Mouse (Mus musculus): Measurements from ENCODE around the gene Arhgap28.

Arhgap28 gene

DNA sequence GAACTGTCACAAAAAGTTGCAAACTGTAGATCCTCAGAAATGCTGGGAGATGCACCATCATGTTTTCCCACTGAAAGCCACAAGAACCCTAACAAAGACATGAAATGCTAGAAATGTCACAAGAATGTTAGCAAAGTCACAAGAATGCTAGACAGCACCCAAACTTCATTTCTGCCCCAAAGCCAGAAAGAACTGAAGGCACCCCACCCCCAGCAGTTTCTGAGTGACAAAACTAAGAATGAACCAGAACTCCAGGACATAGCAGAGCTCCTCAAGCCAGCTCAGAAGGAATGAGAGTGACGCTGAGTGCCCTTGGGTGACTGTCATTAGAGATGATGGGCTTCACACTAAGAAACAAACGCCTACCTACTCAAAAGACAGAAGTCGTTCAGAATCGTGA, 68.4 kb downstream of the Arhgap28 start:
- DNase-seq (ENCODE audit: low read depth): no peak

GRCm38 (mm10) chr17:67931396-67931795, 72.5 kb downstream of the Arhgap28 start:
- DNase-seq (ENCODE audit: low read depth): no peak

- DNase-seq (ENCODE audit: low read depth): no peak
Observed at GRCm38 (mm10) chr17:67930957-67931356, 73.0 kb downstream of the Arhgap28 start.

GRCm38 (mm10) chr17:67930467-67930866, 73.5 kb downstream of the Arhgap28 start:
- no peak for DNase-seq (ENCODE audit: low read depth)

- no peak for DNase-seq (ENCODE audit: low read depth)
Observed at GRCm38 (mm10) chr17:67928280-67928679, 75.6 kb downstream of the Arhgap28 start.

- DNase-seq (ENCODE audit: low read depth): no peak
Observed at GRCm38 (mm10) chr17:67927864-67928263, 76.1 kb downstream of the Arhgap28 start.

- DNase-seq (ENCODE audit: low read depth): no peak
Observed at GRCm38 (mm10) chr17:67919959-67920358, 84.0 kb downstream of the Arhgap28 start.

DNA sequence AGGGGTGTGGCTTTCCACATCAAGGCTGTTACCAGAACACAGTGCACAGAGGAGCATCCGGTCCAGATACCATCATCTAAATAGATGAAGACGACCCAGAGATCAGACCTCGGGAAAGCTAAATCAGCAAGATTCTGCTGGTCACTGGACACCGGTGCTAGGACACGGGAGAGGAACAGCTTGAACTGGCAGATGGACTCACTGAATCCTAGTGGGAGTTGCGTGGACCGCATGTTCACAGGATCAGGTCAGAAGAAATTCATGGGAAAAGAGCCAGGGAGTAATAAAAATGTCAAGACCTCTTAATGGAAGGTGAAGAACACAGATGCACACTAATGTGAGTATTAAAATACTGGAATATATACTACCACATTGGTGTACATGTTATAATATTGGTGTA, 85.7 kb downstream of the Arhgap28 start:
- DNase-seq (ENCODE audit: low read depth): no peak

- DNase-seq (ENCODE audit: low read depth): no peak
Observed at GRCm38 (mm10) chr17:67916901-67917300, 87.0 kb downstream of the Arhgap28 start.

DNA sequence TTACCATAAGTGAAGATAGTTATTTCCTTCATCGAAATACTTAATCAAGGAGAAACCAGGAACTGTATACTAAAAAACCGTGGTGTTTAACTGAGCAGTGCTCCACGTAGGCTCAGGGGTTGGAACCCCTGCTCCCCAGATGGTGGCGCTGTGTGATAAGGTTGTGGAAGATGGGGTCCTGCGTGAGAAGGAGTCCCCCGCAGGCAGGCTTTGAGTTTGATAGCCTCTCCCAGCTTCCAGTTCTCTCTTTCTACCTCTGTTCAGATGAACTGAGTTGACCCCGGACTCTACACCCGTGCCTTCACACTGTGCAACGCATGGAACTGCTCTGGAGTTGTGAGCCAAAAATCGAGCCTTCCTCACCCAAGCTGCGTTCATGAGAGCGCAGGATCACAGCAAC, 91.3 kb downstream of the Arhgap28 start:
- DNase-seq (ENCODE audit: low read depth): no peak

DNA sequence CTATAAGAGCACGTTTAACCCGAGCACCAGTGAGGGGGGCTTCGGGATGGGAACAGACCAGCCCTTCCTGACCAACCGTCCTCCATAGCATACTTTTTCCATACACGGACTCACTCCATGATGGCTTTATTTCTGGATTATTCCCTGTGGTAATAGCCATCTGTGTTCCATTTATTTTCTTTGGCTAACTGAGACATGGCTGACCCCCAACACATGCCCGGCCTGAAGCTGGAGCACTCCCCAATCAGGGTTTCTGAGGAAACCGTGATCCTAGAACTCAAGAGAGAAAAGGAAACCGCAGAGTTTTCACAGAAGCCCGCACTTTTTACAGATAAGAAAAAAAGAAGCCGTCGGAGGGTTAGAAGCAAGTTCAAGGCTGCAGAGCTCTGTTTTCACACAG, 91.9 kb downstream of the Arhgap28 start:
- DNase-seq (ENCODE audit: low read depth): no peak

DNA sequence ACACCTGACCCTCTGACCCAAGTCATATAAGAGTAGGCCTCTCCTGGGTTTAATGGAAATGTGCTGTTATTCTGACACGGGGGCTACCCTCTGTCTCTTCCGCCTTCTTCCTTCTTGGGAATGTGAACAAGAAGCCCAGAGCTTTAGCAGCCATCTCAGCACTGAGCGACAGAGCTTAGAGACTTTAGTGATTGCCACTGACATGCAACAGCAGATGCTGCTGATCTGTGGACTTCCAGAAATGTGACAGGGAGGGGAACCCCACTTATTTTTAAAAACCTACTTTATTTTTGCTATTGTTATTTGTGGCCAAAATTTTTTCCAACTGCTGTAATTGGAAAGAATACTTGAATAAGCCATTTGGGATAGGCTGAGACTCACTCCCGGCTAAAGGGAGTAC, 95.4 kb downstream of the Arhgap28 start:
- DNase-seq (ENCODE audit: low read depth): no peak

GRCm38 (mm10) chr17:67908137-67908536, 95.8 kb downstream of the Arhgap28 start:
- DNase-seq (ENCODE audit: low read depth): no peak

DNA sequence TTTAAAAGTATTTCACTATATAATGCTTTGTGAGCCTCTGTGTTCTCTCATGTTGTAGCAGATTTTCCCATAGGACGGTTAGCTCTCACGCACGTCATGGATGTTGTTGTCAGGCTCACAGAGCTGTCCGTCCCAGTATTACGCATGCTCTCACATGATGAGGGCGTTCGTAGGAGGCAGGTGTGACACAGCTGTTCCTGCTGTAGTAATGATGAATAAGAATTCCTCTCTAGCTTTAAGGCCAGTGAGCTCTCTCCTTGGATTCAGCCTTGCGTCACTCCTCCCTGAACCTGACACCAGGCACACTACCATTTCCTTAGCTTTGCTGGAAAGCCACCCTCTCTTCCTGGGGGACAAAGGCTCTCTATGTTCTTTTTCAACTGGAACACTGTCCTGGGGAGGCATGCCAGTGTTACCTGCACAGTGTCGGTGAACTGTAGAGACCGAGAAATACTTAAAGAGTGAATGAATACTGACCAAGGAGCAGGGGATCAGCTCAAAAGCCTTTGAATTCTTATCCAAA, 96.3 kb downstream of the Arhgap28 start:
- no peak for DNase-seq (ENCODE audit: low read depth)

GRCm38 (mm10) chr17:67906236-67906635, 97.7 kb downstream of the Arhgap28 start:
- DNase-seq (ENCODE audit: low read depth): no peak

DNA sequence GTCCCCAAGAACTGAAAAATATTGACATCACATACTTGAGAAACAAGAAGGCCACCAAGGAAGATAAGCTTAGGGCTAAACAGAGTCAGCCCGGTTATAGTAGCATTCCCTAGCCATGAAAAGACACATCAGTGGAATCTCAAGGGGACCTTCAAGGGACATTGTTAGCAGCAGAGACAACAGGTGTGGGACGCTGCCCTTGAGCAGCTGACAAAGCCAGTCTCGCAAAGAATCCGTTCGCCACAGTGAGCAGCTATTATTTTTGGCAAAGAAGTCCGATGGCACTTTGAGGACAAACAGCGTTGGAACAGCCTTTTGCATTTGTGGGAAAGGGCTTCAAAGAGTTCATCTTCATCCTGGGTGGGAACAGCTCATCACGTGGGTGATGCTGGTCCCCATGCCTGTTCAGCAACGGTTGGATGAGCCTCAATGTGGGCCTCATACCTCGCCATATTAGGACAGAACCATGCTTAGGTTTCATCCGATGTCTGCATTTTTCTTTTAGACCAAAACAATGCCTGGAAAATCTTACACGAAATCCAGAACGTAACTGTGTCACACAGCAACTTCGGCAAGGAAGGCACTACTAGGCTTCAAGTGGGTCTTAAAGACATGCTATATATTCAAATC, 99.5 kb downstream of the Arhgap28 start:
- no peak for DNase-seq (ENCODE audit: low read depth)

DNA sequence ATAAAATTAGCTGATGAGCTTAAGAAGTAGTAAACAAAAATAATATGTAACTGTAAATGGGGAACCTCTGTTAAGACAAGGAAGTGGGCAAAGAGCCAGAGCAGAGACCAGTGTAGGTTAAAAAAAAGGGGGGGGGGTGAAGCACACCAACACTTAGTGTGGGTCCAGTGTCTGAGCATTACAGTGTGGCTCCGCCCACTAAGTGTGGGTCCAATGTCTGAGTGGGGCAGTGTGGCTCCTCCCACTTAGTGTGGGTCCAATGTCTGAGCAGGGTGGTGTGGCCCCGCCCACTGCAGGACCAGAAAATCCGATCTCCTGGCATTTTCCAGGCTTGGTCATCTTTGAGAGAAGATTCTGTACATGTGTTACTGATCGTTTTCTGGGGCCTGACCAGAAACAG, 101.1 kb downstream of the Arhgap28 start:
- no peak for DNase-seq (ENCODE audit: low read depth)

- DNase-seq (ENCODE audit: low read depth): no peak
Observed at GRCm38 (mm10) chr17:67901161-67901560, 102.8 kb downstream of the Arhgap28 start.

DNA sequence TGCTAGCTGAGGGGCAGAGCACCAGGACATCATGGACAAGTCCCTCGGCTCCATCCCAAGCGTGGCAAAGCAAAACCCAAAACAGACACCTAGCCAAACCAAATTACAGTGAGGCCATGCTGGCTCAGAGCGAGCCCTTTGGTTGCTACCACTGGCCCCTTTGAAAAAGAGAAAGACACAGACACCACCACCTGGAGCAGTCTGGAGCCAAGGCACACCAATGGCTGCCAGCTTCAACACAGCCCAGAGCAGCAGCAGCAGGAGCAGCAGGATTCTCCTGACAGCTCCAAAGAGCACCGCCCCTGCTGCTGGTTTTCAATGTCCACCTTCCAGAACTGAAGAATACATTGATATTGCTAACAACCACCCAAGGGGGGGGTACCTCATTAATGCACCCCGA, 104.5 kb downstream of the Arhgap28 start:
- no peak for DNase-seq (ENCODE audit: low read depth)

DNA sequence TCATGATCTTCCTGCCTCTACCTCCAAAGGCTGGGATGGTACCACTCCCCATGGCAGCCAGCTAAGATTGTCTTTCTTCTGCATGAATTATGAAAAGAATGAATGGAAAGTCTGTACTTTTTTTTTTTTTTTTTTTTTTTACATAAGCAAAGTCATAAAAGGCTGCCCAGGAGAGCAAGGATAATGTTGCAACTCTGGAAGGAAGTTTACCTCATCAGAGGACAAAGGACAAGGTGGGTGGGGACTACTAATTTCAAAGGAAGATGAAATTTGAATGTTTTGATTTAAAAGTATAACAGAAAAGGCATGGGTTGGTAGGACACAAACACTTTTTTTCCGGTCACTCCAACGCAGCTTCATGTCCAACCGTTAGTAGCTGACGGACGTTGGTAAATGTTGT, 107.5 kb downstream of the Arhgap28 start:
- DNase-seq (ENCODE audit: low read depth): no peak

- DNase-seq (ENCODE audit: low read depth): no peak
Observed at GRCm38 (mm10) chr17:67889481-67890325, 114.2 kb downstream of the Arhgap28 start.

DNA sequence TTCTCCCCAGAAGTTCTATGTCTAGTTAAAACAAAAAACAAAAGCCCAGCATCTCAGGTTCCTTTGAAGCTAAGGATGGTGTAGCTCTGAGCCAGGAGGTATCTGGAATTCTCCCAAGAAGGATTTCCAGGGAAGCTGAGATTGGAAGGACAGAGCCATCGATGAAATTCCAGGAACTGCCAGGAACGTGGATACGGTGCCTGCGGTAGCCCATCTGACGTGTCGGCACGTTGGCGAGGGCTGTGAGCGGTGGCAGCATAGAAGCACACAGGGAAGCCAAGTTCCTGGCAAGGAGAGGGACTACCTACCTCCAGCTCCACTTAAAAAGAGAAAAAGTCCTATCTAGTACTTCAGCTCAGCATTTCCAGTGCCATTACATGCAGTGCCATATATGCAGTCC, 115.8 kb downstream of the Arhgap28 start:
- DNase-seq (ENCODE audit: low read depth): no peak

DNA sequence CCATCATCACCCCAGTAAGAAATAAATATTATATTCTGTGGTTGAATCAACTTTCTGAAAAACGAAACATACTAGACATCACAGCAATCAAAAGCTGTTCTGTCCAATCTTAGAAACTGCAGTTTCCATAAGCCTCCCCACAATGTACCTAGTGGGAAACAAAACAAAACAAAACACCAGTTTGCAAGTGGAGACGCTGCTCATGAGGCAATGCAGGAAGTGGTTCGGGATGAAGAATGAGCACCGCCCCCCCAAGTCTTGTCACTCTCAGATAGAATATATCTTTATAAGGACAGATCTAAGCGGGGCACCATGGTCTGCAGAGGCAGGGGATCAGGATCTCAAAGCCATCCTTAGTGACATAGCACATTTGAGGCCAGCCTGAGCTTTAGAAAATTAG, 117.6 kb downstream of the Arhgap28 start:
- DNase-seq (ENCODE audit: low read depth): no peak
